Mouse (Mus musculus): ENCODE data around the gene Hs2st1. TPM values are rescaled to one million over a fixed set of nuclear protein-coding genes. Genes with fewer than 3 reads are reported as not detected.

Gene Hs2st1
- polyA plus RNA-seq, 1 experiment from 2014 or later: 7.2 TPM

GRCm38 (mm10) chr3:144550659-144551058, 19.3 kb downstream of the Hs2st1 start:
- no peak overlapping the region for H3K4me2 ChIP-seq
- H3K9me3 ChIP-seq (ENCODE audit: control insufficient read depth, low read length): no peaks in the 10 kb centered on the region
- H3K36me3 ChIP-seq (ENCODE audit: control insufficient read depth, insufficient read depth, low read length): no peaks in the 10 kb centered on the region
- no peaks in the 10 kb centered on the region for H3K27me3 ChIP-seq (replicated peaks; ENCODE audit: control insufficient read depth, insufficient read depth, low read length)
- peaks cover 17% of the 10 kb centered on the region for H3K4me1 ChIP-seq (replicated peaks; ENCODE audit: control insufficient read depth, insufficient read depth, low read length)
- no peak overlapping the region for H3K4me3 ChIP-seq (ENCODE audit: low read depth, low read length)
- ATAC-seq (replicated peaks; ENCODE audit: low FRiP score) (no peak), DNase-seq (ENCODE audit: low spot score) (no peak)
- no peak overlapping the region for H3K9ac ChIP-seq (ENCODE audit: low read depth, low read length)
- no peak overlapping the region for H3K27ac ChIP-seq (ENCODE audit: low read depth, low read length)
- 88% methylated on average over 5 of the region's 5 CpGs for WGBS

GRCm38 (mm10) chr3:144550036-144550435, 19.9 kb downstream of the Hs2st1 start:
- no peak for DNase-seq (ENCODE audit: low spot score)
- peaks cover 17% of the 10 kb centered on the region for H3K4me1 ChIP-seq (replicated peaks; ENCODE audit: control insufficient read depth, insufficient read depth, low read length)
- no peak overlapping the region for H3K27ac ChIP-seq (ENCODE audit: low read depth, low read length)
- 88% methylated on average over 5 of the region's 5 CpGs for WGBS
- no peaks in the 10 kb centered on the region for H3K36me3 ChIP-seq (ENCODE audit: control insufficient read depth, insufficient read depth, low read length)
- no peaks in the 10 kb centered on the region for H3K27me3 ChIP-seq (replicated peaks; ENCODE audit: control insufficient read depth, insufficient read depth, low read length)
- H3K4me3 ChIP-seq (ENCODE audit: low read depth, low read length): no peak overlapping the region
- no peak for ATAC-seq (replicated peaks; ENCODE audit: low FRiP score)
- H3K4me2 ChIP-seq: no peak overlapping the region
- no peaks in the 10 kb centered on the region for H3K9me3 ChIP-seq (ENCODE audit: control insufficient read depth, low read length)
- no peak overlapping the region for H3K9ac ChIP-seq (ENCODE audit: low read depth, low read length)

GRCm38 (mm10) chr3:144548186-144548845, 21.7 kb downstream of the Hs2st1 start:
- no peak for DNase-seq (ENCODE audit: low spot score)
- Histone ChIP-seq H3K27ac (ENCODE audit: low read depth, low read length) (no peak overlapping the region), H3K9ac (ENCODE audit: low read depth, low read length) (no peak overlapping the region), H3K4me1 (replicated peaks; ENCODE audit: control insufficient read depth, insufficient read depth, low read length) (peaks cover 9% of the 10 kb centered on the region), H3K9me3 (ENCODE audit: control insufficient read depth, low read length) (no peaks in the 10 kb centered on the region), H3K27me3 (replicated peaks; ENCODE audit: control insufficient read depth, insufficient read depth, low read length) (no peaks in the 10 kb centered on the region), H3K36me3 (ENCODE audit: control insufficient read depth, insufficient read depth, low read length) (no peaks in the 10 kb centered on the region), H3K4me2 (no peak overlapping the region), H3K4me3 (ENCODE audit: low read depth, low read length) (no peak overlapping the region)
- 87% methylated on average over 7 of the region's 7 CpGs for WGBS
- no peak for ATAC-seq (replicated peaks; ENCODE audit: low FRiP score)

- ATAC-seq (replicated peaks; ENCODE audit: low FRiP score): no peak
- H3K27me3 ChIP-seq (replicated peaks; ENCODE audit: control insufficient read depth, insufficient read depth, low read length): no peaks in the 10 kb centered on the region
- 36% methylated on average over 4 of the region's 4 CpGs for WGBS
- H3K27ac ChIP-seq (ENCODE audit: low read depth, low read length): no peak overlapping the region
- no peak overlapping the region for H3K4me3 ChIP-seq (ENCODE audit: low read depth, low read length)
- DNase-seq (ENCODE audit: low spot score): no peak
- H3K4me1 ChIP-seq (replicated peaks; ENCODE audit: control insufficient read depth, insufficient read depth, low read length): peaks cover 4% of the 10 kb centered on the region; the same call in 1 of the 2 replicates
- H3K4me2 ChIP-seq: no peak overlapping the region
- H3K9me3 ChIP-seq (ENCODE audit: control insufficient read depth, low read length): no peaks in the 10 kb centered on the region
- no peak overlapping the region for H3K9ac ChIP-seq (ENCODE audit: low read depth, low read length)
- no peaks in the 10 kb centered on the region for H3K36me3 ChIP-seq (ENCODE audit: control insufficient read depth, insufficient read depth, low read length)
Observed at GRCm38 (mm10) chr3:144546490-144546889, 23.5 kb downstream of the Hs2st1 start.

GRCm38 (mm10) chr3:144545832-144546231, 24.1 kb downstream of the Hs2st1 start:
- DNase-seq (ENCODE audit: low spot score): no peak
- Histone ChIP-seq H3K27me3 (replicated peaks; ENCODE audit: control insufficient read depth, insufficient read depth, low read length) (no peaks in the 10 kb centered on the region), H3K4me1 (replicated peaks; ENCODE audit: control insufficient read depth, insufficient read depth, low read length) (no peaks in the 10 kb centered on the region), H3K36me3 (ENCODE audit: control insufficient read depth, insufficient read depth, low read length) (no peaks in the 10 kb centered on the region), H3K4me2 (no peak overlapping the region), H3K27ac (ENCODE audit: low read depth, low read length) (no peak overlapping the region), H3K9me3 (ENCODE audit: control insufficient read depth, low read length) (no peaks in the 10 kb centered on the region), H3K9ac (ENCODE audit: low read depth, low read length) (no peak overlapping the region), H3K4me3 (ENCODE audit: low read depth, low read length) (no peak overlapping the region)
- WGBS: 74% methylated on average over 4 of the region's 4 CpGs
- ATAC-seq (replicated peaks; ENCODE audit: low FRiP score): no peak

GRCm38 (mm10) chr3:144545152-144545551, 24.8 kb downstream of the Hs2st1 start:
- no peak for ATAC-seq (replicated peaks; ENCODE audit: low FRiP score)
- no peak overlapping the region for H3K9ac ChIP-seq (ENCODE audit: low read depth, low read length)
- no peaks in the 10 kb centered on the region for H3K36me3 ChIP-seq (ENCODE audit: control insufficient read depth, insufficient read depth, low read length)
- H3K4me1 ChIP-seq (replicated peaks; ENCODE audit: control insufficient read depth, insufficient read depth, low read length): no peaks in the 10 kb centered on the region
- no peak overlapping the region for H3K4me2 ChIP-seq
- no peak for DNase-seq (ENCODE audit: low spot score)
- no peak overlapping the region for H3K27ac ChIP-seq (ENCODE audit: low read depth, low read length)
- 93% methylated on average over 7 of the region's 7 CpGs for WGBS
- H3K27me3 ChIP-seq (replicated peaks; ENCODE audit: control insufficient read depth, insufficient read depth, low read length): no peaks in the 10 kb centered on the region
- no peak overlapping the region for H3K4me3 ChIP-seq (ENCODE audit: low read depth, low read length)
- no peaks in the 10 kb centered on the region for H3K9me3 ChIP-seq (ENCODE audit: control insufficient read depth, low read length)

- no peak overlapping the region for H3K9ac ChIP-seq (ENCODE audit: low read depth, low read length)
- WGBS: 79% methylated on average over 6 of the region's 6 CpGs
- H3K27ac ChIP-seq (ENCODE audit: low read depth, low read length): no peak overlapping the region
- H3K36me3 ChIP-seq (ENCODE audit: control insufficient read depth, insufficient read depth, low read length): no peaks in the 10 kb centered on the region
- H3K4me2 ChIP-seq: no peak overlapping the region
- H3K4me1 ChIP-seq (replicated peaks; ENCODE audit: control insufficient read depth, insufficient read depth, low read length): no peaks in the 10 kb centered on the region
- H3K9me3 ChIP-seq (ENCODE audit: control insufficient read depth, low read length): no peaks in the 10 kb centered on the region
- H3K4me3 ChIP-seq (ENCODE audit: low read depth, low read length): no peak overlapping the region
- DNase-seq (ENCODE audit: low spot score) (no peak), ATAC-seq (replicated peaks; ENCODE audit: low FRiP score) (no peak)
- no peaks in the 10 kb centered on the region for H3K27me3 ChIP-seq (replicated peaks; ENCODE audit: control insufficient read depth, insufficient read depth, low read length)
Observed at GRCm38 (mm10) chr3:144541906-144542438, 28.0 kb downstream of the Hs2st1 start.

- Histone ChIP-seq H3K27ac (ENCODE audit: low read depth, low read length) (no peak overlapping the region), H3K4me2 (no peak overlapping the region), H3K9me3 (ENCODE audit: control insufficient read depth, low read length) (no peaks in the 10 kb centered on the region), H3K36me3 (ENCODE audit: control insufficient read depth, insufficient read depth, low read length) (no peaks in the 10 kb centered on the region), H3K27me3 (replicated peaks; ENCODE audit: control insufficient read depth, insufficient read depth, low read length) (no peaks in the 10 kb centered on the region), H3K9ac (ENCODE audit: low read depth, low read length) (no peak overlapping the region), H3K4me1 (replicated peaks; ENCODE audit: control insufficient read depth, insufficient read depth, low read length) (no peaks in the 10 kb centered on the region), H3K4me3 (ENCODE audit: low read depth, low read length) (no peak overlapping the region)
- no peak for ATAC-seq (replicated peaks; ENCODE audit: low FRiP score)
- WGBS: 74% methylated on average over 3 of the region's 3 CpGs
- no peak for DNase-seq (ENCODE audit: low spot score)
Observed at GRCm38 (mm10) chr3:144540805-144541204, 29.2 kb downstream of the Hs2st1 start.

GRCm38 (mm10) chr3:144539051-144539450, 30.9 kb downstream of the Hs2st1 start:
- H3K36me3 ChIP-seq (ENCODE audit: control insufficient read depth, insufficient read depth, low read length): no peaks in the 10 kb centered on the region
- 84% methylated on average over 3 of the region's 3 CpGs for WGBS
- no peak overlapping the region for H3K27ac ChIP-seq (ENCODE audit: low read depth, low read length)
- H3K4me1 ChIP-seq (replicated peaks; ENCODE audit: control insufficient read depth, insufficient read depth, low read length): no peaks in the 10 kb centered on the region
- H3K4me3 ChIP-seq (ENCODE audit: low read depth, low read length): no peak overlapping the region
- no peak for DNase-seq (ENCODE audit: low spot score)
- no peaks in the 10 kb centered on the region for H3K27me3 ChIP-seq (replicated peaks; ENCODE audit: control insufficient read depth, insufficient read depth, low read length)
- no peak overlapping the region for H3K9ac ChIP-seq (ENCODE audit: low read depth, low read length)
- no peak for ATAC-seq (replicated peaks; ENCODE audit: low FRiP score)
- no peaks in the 10 kb centered on the region for H3K9me3 ChIP-seq (ENCODE audit: control insufficient read depth, low read length)
- H3K4me2 ChIP-seq: no peak overlapping the region
